ENCODE assay signal across 13 mouse cellular contexts in the genomic region with DNA sequence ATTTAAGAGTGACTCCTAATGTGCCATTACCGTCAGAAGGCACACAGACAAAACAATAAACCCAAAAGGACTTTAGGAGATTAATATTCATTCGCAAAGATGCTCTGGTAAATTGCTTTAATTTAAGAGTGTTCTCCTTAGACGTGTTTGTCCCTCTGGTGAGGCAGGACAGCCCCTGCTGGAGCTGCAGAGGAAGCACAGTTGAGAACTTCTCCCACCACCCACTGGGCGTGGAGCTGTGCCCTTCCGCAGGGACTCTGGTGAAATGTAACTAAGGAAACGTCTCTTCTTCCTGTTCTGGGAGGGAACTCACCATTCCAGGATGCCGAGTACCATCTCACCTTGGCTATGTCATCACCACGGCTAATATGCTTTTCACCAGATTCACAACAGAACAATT. TPM values are rescaled to one million over a fixed set of nuclear protein-coding genes. Genes with fewer than 3 reads are reported as not detected.
DNase-seq lines count a peak whose midpoint lies in the region; ATAC-seq and TF ChIP-seq lines count a peak whose summit lies in the region.
"Had no signal": no experiment of that assay in that cellular context is flagged by ENCODE, and none has a peak within 500 bp of the region (broad histone marks: within the 10 kb centered on the region; RNA-seq: fewer than 3 reads in every experiment).

No protein-coding gene starts in this region.

- no peaks in the 10 kb centered on the region for H3K36me3 ChIP-seq in embryonic facial prominence, embryonic 11.5 days (replicated peaks; ENCODE audit: control insufficient read depth, insufficient read depth, low read depth, low read length)
- H3K36me3 ChIP-seq in embryonic facial prominence, embryonic 10.5 days (replicated peaks): no peaks in the 10 kb centered on the region
- H3K36me3 ChIP-seq in lung, embryonic 14.5 days (ENCODE audit: insufficient read depth): no peaks in the 10 kb centered on the region
- H3K36me3 ChIP-seq in forebrain, embryonic 16.5 days (ENCODE audit: control insufficient read depth, insufficient read depth): no peaks in the 10 kb centered on the region
- H3K36me3 ChIP-seq: heart, embryonic 13.5 days; intestine, embryonic 15.5 days; limb, embryonic 10.5 days; midbrain, embryonic 12.5 days had no signal

- H3K9ac ChIP-seq in embryonic facial prominence, embryonic 11.5 days (replicated peaks; ENCODE audit: low read length): no peak overlapping the region
- H3K9ac ChIP-seq in lung, embryonic 14.5 days: no peak overlapping the region
- no peak overlapping the region for H3K9ac ChIP-seq in forebrain, embryonic 16.5 days (replicated peaks; ENCODE audit: low read depth, low read length)
- H3K9ac ChIP-seq: heart, embryonic 13.5 days; intestine, embryonic 15.5 days; midbrain, embryonic 12.5 days had no signal

- H3K4me1 ChIP-seq in embryonic facial prominence, embryonic 11.5 days (ENCODE audit: control insufficient read depth, insufficient read depth, low read length): no peaks in the 10 kb centered on the region
- H3K4me1 ChIP-seq in embryonic facial prominence, embryonic 10.5 days: peaks cover 4% of the 10 kb centered on the region; the same call in 1 of the 2 replicates
- H3K4me1 ChIP-seq in lung, embryonic 14.5 days (ENCODE audit: insufficient read depth): no peaks in the 10 kb centered on the region
- no peaks in the 10 kb centered on the region for H3K4me1 ChIP-seq in forebrain, embryonic 16.5 days (replicated peaks; ENCODE audit: control insufficient read depth, insufficient read depth, low read length)
- H3K4me1 ChIP-seq: intestine, embryonic 15.5 days had no signal

- H3K27ac ChIP-seq in embryonic facial prominence, embryonic 11.5 days (replicated peaks; ENCODE audit: low read depth, low read length): no peak overlapping the region
- H3K27ac ChIP-seq in embryonic facial prominence, embryonic 10.5 days (replicated peaks): no peak overlapping the region
- H3K27ac ChIP-seq in lung, embryonic 14.5 days (ENCODE audit: low read depth): no peak overlapping the region
- no peak overlapping the region for H3K27ac ChIP-seq in forebrain, embryonic 16.5 days (ENCODE audit: low read length)
- H3K27ac ChIP-seq: heart, embryonic 13.5 days; intestine, embryonic 15.5 days; limb, embryonic 10.5 days; midbrain, embryonic 12.5 days had no signal

- no peak overlapping the region for H3K4me3 ChIP-seq in embryonic facial prominence, embryonic 11.5 days (ENCODE audit: low read depth, low read length)
- no peak overlapping the region for H3K4me3 ChIP-seq in embryonic facial prominence, embryonic 10.5 days
- H3K4me3 ChIP-seq in lung, embryonic 14.5 days (ENCODE audit: low read depth, low read length): no peak overlapping the region
- no peak overlapping the region for H3K4me3 ChIP-seq in forebrain, embryonic 16.5 days (replicated peaks; ENCODE audit: low read length)
- H3K4me3 ChIP-seq: heart, embryonic 13.5 days; intestine, embryonic 15.5 days; limb, embryonic 10.5 days; midbrain, embryonic 12.5 days had no signal

- TF ChIP-seq CTCF in lung, embryonic 14.5 days (IDR thresholded peaks at IDR 0.05; ENCODE audit: low read depth): peak; percentile 56

- peak; percentile 4 for DNase-seq in embryonic facial prominence, embryonic 11.5 days (ENCODE audit: low spot score)
- DNase-seq in embryonic facial prominence, embryonic 10.5 days (ENCODE audit: low spot score): no peak
- peak; percentile 40 for DNase-seq in lung, embryonic 14.5 days
- no peak for DNase-seq in lung, adult 18-20 months
- DNase-seq in cerebellum, adult 11 months: no peak
- DNase-seq: adrenal gland, postnatal 36 days had no signal

- ATAC-seq in embryonic facial prominence, embryonic 11.5 days (replicated peaks; ENCODE audit: insufficient number of reproducible peaks, low FRiP score, low TSS enrichment, low read depth): no peak
- no peak for ATAC-seq in lung, embryonic 14.5 days (ENCODE audit: insufficient read depth)
- peak; percentile 57 for ATAC-seq in common myeloid progenitor, adult 5-6 weeks (replicated peaks; ENCODE audit: low read depth, poor library complexity, severe bottlenecking)
- peak; percentile 58 for ATAC-seq in neutrophil, adult 5-6 weeks (ENCODE audit: extremely low read depth, insufficient number of reproducible peaks, low FRiP score, poor library complexity, severe bottlenecking)
- ATAC-seq in forebrain, embryonic 16.5 days: no peak
- ATAC-seq: intestine, embryonic 15.5 days had no signal

- H3K27me3 ChIP-seq in embryonic facial prominence, embryonic 11.5 days (ENCODE audit: control insufficient read depth, insufficient read depth, low read length): no peaks in the 10 kb centered on the region
- no peaks in the 10 kb centered on the region for H3K27me3 ChIP-seq in embryonic facial prominence, embryonic 10.5 days (replicated peaks; ENCODE audit: low read depth, poor library complexity, severe bottlenecking)
- no peaks in the 10 kb centered on the region for H3K27me3 ChIP-seq in lung, embryonic 14.5 days (ENCODE audit: insufficient read depth, low read length)
- no peaks in the 10 kb centered on the region for H3K27me3 ChIP-seq in forebrain, embryonic 16.5 days (replicated peaks; ENCODE audit: control insufficient read depth, insufficient read depth, low read length)
- H3K27me3 ChIP-seq: heart, embryonic 13.5 days; intestine, embryonic 15.5 days; midbrain, embryonic 12.5 days had no signal

- no peaks in the 10 kb centered on the region for H3K9me3 ChIP-seq in embryonic facial prominence, embryonic 11.5 days (replicated peaks; ENCODE audit: control insufficient read depth, low read length)
- H3K9me3 ChIP-seq in embryonic facial prominence, embryonic 10.5 days: no peaks in the 10 kb centered on the region
- H3K9me3 ChIP-seq in lung, embryonic 14.5 days (ENCODE audit: low read depth, low read length): no peaks in the 10 kb centered on the region
- no peaks in the 10 kb centered on the region for H3K9me3 ChIP-seq in forebrain, embryonic 16.5 days (ENCODE audit: control insufficient read depth, low read length)
- H3K9me3 ChIP-seq: heart, embryonic 13.5 days; intestine, embryonic 15.5 days; limb, embryonic 10.5 days; midbrain, embryonic 12.5 days had no signal

- 39% methylated on average over 8 of the region's 8 CpGs for WGBS in embryonic facial prominence, embryonic 11.5 days
- 50% methylated on average over 8 of the region's 8 CpGs for WGBS in embryonic facial prominence, embryonic 10.5 days
- 44% methylated on average over 8 of the region's 8 CpGs for WGBS in lung, embryonic 14.5 days
- 52% methylated on average over 8 of the region's 8 CpGs for WGBS in forebrain, embryonic 16.5 days

- no peak overlapping the region for H3K4me2 ChIP-seq in embryonic facial prominence, embryonic 11.5 days (ENCODE audit: low read depth, low read length)
- H3K4me2 ChIP-seq in lung, embryonic 14.5 days: no peak overlapping the region
- H3K4me2 ChIP-seq in forebrain, embryonic 16.5 days (ENCODE audit: low read length): no peak overlapping the region
- H3K4me2 ChIP-seq: heart, embryonic 13.5 days; intestine, embryonic 15.5 days; midbrain, embryonic 12.5 days had no signal

RNA-seq across cellular contexts. Expression of a gene that starts 1.5 kb away (rescaled TPM):
- not detected in 2 replicates for polyA plus RNA-seq in embryonic facial prominence, embryonic 11.5 days (2014; fragmentation: Nextera tagmentation; extraction: Ambion mirVana)
- polyA plus RNA-seq in embryonic facial prominence, embryonic 10.5 days (2016; fragmentation: Nextera tagmentation; extraction: Ambion mirVana): not detected in 2 replicates
- not detected in 2 replicates for polyA plus RNA-seq in lung, embryonic 14.5 days (2014; fragmentation: Nextera tagmentation; extraction: Ambion mirVana)
- total RNA-seq in common myeloid progenitor, adult 5-6 weeks (2017): 0.09 and 1.1 TPM in 2 replicates
- total RNA-seq in neutrophil, adult 5-6 weeks (2017): 107 and 115 TPM in 2 replicates
- polyA plus RNA-seq in forebrain, embryonic 16.5 days (2015; fragmentation: Nextera tagmentation; extraction: Ambion mirVana): not detected in 2 replicates
- polyA plus RNA-seq: heart, embryonic 13.5 days; limb, embryonic 10.5 days; midbrain, embryonic 12.5 days had no signal

RNA-seq across cellular contexts. Expression of a gene that starts 39.3 kb away (rescaled TPM):
- not detected in 2 replicates for polyA plus RNA-seq in embryonic facial prominence, embryonic 11.5 days (2014; fragmentation: Nextera tagmentation; extraction: Ambion mirVana)
- not detected in 2 replicates for polyA plus RNA-seq in embryonic facial prominence, embryonic 10.5 days (2016; fragmentation: Nextera tagmentation; extraction: Ambion mirVana)
- 0.22 TPM in 1 of 2 replicates, not detected in the other for polyA plus RNA-seq in lung, embryonic 14.5 days (2014; fragmentation: Nextera tagmentation; extraction: Ambion mirVana)
- total RNA-seq in common myeloid progenitor, adult 5-6 weeks (2017): not detected in 2 replicates
- 0.35 and 0.49 TPM in 2 replicates for total RNA-seq in neutrophil, adult 5-6 weeks (2017)
- polyA plus RNA-seq in forebrain, embryonic 16.5 days (2015; fragmentation: Nextera tagmentation; extraction: Ambion mirVana): 0.39 TPM in 1 of 2 replicates, not detected in the other
- polyA plus RNA-seq: limb, embryonic 10.5 days; midbrain, embryonic 12.5 days had no signal

Comparison
In these comparisons a context has a peak if more than half of its experiments do, and no peak if none do; other contexts are left out.
1. DNase-seq: peak in embryonic facial prominence, embryonic 11.5 days (single experiment) and lung, embryonic 14.5 days (single experiment); none in embryonic facial prominence, embryonic 10.5 days (single experiment), lung, adult 18-20 months (0 of 2) and cerebellum, adult 11 months (single experiment).
2. ATAC-seq: peak in common myeloid progenitor, adult 5-6 weeks (single experiment) and neutrophil, adult 5-6 weeks (single experiment); none in embryonic facial prominence, embryonic 11.5 days (single experiment), lung, embryonic 14.5 days (single experiment) and forebrain, embryonic 16.5 days (single experiment).